Mouse (Mus musculus) thymus, postnatal 25 days (tissue): ENCODE results near the gene Neurog3.

ENCODE experiments used
- DNase-seq: peaks from one replicate; pipeline ENCODE4 v3.0.0; 2022

The Neurog3 gene

DNA sequence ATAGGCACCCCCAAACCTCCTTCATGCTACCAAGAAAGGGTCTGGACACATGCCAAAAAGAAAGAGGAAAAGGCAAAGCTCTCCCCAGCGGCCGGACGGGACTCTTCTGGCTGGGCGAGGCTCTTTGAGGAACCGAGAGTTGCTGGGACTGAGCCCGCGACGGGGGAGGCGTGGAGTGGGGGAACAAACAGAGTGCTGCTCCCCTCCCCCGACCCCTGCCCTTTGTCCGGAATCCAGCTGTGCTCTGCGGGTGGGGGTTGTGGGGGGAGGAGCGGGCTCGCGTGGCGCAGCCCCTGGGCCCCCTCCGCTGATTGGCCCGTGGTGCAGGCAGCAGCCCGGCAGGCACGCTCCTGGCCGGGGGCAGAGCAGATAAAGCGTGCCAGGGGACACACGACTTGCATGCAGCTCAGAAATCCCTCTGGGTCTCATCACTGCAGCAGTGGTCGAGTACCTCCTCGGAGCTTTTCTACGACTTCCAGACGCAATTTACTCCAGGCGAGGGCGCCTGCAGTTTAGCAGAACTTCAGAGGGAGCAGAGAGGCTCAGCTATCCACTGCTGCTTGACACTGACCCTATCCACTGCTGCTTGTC, at the start of gene Neurog3:
Neurog3 (plus strand) TSS at position 400 of the 591 bp plus-strand sequence.
- DNase-seq: no peak

DNA sequence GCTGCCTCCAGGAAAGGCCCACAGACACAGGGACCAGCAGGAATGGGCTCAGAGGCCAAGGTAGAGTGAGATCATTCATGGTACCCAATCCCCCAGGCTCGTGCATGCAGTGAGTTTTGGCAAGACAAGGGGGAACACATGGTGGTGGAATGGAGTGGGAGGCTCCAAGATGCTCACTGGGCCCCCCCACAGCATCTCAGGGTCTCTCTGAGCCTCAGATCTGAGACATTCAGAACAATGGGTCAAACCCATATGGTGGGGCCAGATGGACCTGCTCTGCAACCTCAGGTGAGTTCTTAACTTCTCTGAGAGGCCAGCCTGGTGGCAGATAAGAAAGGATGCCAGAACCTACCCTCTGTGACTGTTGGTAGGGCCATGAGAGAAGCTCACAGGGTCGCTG, 46.8 kb upstream of the Neurog3 start:
- no peak for DNase-seq

DNA sequence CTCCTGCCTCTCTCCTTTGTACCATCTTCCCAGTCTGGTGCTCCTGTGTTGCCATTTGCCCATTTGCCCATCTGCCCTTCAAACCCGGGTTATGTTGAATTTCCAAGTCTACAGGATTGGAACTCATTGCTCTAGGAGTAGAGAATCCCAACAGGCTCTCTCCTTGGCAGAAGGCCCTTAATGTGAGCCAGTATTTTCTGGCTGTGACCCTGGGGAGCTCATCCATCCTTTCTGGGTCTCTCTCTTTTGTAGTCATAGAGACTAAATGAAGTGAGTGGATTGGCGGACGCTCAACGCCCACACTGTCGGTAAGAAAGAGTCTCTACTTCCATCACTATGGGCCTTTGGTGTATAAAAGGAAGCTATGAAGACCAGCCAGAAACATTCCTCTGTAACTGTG, 46.1 kb upstream of the Neurog3 start:
- no peak for DNase-seq

DNA sequence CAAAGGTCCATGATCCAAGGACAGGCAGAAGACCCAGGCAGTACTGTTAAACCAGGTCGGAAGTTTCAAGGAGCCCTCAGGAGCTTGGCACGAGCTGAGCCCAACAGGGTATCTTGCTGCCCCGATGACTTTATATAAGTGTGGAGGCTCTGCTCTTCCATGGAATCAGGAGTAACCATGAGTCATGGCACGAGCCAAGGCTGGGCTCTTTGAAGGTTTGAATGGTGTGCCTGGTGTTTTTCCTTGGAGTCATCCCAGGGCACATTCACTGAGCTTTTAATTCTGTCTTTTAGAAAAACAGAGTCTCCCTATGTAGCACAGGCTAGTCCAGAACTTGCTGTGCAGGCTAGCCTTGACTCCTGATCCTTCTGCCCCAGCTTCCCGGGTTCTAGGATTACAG, 44.5 kb upstream of the Neurog3 start:
- no peak for DNase-seq

DNA sequence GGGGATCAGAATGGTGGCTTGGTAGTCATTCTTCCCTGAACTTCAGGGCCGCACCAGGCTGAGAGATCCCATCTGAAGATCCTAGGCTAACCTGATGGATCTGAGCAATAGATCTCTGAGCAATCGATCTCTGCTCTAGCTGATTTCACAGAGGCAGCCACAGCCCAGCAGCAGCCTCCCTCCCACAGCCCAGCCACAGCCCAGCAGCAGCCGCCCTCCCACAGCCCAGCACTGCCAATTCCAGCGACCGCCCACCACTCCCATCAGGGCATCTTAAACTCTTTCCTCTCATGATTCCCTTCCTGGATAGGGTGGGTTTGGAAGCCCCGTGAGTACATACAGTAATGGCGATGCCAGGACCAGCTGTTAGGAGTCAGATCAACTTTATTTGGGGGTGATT, 43.8 kb upstream of the Neurog3 start:
- no peak for DNase-seq

DNA sequence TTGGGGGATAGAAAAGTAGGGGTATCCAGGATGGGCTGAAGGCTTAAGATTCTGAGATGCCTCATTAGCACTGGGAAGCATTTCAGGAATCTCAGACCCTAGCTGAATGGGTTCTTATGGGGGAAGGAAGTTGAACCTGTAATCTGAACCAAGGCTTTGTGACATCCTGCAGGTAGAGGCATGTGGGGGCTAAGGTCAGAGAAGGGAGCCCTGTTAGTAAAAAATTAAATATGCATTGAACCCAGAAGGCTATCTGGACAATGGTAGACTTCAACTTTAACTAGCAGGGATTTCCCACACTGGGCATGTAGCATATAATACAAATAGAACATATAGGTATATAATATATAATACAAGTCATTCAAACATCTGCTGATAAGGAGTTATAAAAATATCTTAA, 43.4 kb upstream of the Neurog3 start:
- no peak for DNase-seq

DNA sequence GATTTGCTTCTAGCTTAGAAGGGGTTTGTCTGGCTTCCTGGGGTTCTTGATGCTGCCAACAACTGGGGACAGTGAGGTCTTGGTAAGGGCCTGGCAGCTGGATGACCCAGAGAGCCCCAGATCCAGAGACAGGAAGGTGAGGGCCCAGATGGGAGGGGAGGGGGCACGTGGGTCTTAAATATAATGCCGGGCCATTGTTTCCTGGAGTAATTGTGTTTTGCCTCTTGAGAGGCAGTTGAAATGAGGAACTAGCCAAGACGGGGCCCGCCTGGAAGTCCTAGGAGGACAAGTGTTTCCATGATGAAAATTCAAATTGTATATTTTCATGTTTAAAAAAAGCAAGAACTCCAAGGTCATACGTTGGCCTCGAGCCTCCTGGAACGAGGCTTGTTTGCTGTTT, 39.0 kb upstream of the Neurog3 start:
- DNase-seq: no peak

DNA sequence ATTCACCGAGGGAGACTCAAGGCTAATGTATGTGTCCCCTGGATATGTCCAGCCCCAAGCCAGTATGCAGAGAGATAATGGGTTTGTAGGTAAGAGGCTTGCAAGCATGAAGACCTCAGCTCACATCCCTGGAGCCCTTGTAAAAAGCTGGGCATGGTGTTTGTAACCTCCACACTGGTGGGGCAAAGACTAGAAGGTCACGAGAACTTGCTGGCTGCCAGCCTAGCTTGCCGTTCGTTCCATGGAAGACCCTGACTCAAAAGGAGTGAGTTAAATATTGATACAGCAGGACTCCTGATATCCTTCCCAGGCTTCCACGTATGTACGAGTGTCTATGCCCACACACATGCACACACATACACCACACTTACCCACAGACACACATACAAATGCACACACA, 38.5 kb upstream of the Neurog3 start:
- no peak for DNase-seq

DNA sequence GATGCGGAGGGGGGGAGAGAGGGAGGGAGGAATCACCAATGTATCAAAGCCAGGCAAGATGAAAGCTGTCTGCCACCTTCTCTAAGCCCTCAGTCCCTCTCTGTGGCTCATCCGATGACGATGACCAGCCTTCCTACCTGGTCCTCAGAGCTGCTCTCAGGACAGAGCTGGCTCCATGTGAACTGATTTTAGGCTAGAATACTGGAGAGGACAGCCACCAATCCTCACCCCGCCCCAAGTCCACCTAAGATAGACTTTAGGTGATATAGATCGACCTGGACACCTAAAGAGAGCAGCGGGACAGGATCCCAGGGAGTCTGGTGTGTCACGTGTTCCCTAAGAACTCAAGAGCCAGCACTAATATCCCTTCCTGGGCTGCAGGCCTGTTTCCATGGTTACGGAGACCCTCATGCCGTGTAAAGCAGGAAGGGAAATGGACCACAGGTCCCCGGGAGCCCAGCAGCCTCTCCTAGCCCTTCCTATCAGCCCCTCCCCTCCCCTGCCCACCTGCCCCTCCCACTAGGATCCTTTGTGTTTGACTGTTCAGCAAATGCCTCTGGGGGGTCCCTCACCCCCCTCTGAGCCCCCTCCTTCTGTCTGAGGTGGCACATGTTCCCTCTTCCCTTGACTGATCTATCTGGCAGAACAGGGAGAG, 33.0 kb upstream of the Neurog3 start:
- no peak for DNase-seq

DNA sequence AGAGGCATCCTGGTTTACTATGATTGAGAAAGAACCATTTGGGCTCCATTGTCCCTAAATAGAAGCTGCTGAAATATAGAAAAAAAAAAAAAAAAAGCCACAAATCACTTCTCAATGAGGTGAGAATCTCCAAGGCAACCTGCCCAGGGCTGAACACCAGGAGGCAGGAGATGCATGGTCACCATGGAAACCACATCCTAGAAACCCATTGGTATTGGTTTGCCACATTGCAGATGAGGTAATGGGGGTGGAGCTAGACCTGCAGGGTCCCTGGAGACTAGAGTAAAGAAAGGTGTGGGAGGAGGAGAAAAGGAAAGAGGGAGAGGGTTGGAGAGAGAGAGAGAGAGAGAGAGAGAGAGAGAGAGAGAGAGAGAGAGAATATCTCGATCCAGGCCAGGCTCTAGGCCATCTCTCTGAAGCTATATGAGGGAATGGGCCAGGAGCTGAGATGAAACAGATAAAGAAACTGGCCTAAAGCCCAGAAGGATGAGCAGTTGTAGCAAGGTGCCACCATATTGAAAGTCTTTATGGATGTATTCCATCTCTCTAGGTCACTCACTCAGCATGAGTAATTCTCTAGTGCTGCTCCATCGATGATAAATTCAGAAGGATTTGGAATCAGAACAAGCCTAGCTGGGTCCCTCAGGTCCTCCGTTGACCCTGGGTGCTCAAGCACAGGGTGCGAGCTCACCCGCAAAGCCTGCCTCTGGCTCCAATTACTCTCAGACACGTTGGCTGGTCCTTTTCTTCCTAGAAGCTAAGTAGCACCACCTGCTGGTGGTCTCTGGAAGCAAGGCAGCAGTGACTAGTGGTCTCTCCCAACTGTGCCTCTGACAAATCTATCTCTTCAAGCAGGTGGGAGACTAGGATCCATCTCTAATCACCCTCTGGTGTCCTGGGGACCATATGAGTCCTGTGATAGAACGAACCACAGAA, 31.1 kb upstream of the Neurog3 start:
- peak; percentile 54 for DNase-seq

DNA sequence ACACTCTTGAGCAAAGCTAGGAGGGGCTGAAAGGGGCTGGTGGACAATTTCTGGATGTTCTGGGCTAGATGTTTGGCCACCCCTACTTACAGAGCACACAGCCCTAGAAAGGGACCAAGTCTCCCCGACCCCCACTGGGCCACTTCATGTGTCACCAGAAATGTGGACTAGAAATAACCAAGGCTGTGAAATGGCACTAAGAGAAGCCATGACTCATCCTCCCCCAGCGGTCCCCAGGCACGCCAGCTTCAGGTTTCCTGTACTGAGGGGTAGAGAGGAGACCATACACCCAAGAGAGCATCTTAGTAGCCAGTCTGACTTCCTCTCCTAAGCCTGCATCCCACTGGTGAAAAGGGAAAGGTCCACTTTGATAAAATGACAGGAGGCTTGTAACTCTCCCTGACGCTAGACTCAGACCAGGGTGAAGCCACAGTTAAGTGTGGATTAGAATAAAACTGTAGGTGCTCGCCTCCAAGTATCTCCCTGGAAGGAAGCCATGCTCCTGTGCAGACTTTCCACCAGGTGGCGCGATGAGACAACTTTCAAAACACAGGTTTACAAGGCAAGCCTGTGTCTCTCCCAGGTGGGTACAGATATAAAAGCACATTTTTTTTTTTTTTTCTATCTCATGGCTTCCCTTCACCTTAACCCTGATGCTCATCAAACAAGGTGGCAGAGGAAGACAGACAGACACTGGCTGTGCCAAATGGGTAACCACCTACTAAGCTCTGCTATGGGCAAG, 27.9 kb upstream of the Neurog3 start:
- DNase-seq: peak; percentile 60

DNA sequence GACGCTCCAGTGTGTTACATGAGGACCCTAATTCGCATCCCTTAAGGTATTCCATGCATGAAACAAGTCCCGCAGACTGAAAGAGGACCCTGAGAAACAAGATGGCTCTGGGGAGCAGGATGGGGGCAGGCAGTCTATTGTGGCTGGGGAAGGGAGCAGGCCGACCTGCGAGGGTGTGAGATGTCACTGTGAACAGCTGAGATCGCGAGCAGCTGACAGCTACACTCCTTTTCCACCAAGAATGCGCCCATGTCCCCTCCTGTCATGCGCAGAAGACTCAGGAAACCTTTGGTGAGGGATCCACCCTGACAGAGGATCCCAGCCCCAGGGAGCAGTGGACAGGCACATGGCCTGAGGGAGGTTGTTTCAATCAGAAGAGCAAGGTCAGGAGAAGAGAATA, 25.8 kb upstream of the Neurog3 start:
- no peak for DNase-seq

DNA sequence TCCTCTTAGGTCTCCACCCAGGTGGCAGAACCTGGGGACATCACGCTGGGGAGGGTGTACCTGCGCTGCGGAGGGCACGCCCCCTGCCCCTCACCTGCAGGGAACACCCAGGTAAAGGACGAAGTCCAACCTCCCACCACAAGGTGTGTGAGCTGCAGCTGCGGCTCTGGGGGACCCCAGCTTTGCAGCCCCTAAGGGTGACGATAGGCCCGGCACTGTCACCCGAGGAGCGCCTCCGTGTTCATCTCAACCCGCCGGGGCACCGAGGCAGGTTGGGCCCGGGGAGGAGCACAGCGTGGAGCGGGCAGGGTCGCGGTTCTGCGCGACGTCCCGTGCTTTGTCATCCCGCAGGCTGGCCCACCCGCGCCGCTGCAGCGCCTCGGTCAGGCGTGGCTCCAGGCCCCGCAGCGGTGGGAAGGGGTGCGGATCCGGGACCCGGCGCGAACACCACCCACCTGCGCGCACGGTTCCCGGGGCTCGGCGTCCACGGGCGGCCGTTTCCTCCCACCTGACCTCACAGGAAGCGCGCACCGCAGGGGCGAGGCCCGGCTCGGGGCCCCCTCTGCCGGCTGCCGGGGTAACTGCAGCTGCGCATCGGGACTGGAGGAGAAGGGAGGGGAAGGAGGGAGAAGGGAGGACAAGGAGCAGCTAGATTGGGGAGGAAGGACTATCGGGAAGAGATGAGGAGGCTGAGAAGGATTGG, 22.2 kb upstream of the Neurog3 start:
- DNase-seq: peak; percentile 85

DNA sequence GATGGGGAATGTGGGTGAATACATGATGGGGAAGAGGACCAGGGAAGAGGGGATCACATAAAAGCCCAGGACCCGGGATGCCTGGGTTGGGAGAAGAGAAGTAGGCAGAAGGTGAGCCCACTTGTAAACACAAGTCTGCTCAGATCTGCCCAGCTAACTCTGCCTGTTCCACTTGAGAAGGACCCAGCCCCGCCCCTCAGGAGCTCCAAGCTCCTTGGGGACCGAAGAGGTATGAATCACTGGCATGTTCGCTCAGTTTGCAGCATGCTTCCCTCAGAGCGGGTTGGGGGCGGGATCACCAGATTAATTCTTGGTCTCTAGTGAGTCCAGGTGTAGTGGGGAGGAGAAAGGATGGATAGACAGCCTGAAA, 21.7 kb upstream of the Neurog3 start:
- DNase-seq: no peak

DNA sequence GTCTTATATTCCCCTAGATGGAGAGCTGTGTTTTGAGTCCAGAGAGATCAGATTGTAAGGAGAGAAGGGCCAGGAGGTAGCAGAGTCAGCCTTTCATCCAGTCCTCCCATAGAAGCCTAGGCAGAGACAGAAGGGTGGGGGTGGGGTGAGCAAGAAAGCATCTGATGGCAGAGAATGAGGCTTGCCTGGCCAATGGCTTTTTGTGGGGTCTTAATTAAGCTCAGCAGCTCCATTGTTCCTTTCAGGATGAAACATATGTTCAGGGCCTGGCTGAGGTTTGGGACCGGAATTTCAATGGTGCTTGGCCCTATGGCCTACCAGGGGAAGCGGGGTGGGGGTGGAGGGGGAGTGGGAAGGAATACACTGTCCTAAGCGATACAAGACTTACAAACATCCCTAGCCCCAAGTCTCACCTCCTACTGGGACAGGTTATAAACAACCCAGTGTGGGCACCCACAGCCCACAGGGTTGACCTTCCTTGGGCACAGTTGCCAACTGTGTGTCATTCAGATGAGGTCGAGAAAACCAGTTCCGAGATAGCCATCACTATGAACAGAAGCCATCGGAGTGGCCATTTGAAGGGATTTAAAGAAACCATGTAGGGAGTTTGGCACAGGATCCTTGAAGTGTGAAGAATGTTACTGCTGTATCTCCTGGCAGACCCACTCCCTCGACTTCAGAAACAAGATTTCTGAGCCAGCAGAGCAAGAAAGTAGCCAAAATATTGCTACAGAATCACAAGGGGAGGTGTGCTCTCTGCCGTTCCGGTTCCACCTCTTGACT, 18.8 kb upstream of the Neurog3 start:
- no peak for DNase-seq

DNA sequence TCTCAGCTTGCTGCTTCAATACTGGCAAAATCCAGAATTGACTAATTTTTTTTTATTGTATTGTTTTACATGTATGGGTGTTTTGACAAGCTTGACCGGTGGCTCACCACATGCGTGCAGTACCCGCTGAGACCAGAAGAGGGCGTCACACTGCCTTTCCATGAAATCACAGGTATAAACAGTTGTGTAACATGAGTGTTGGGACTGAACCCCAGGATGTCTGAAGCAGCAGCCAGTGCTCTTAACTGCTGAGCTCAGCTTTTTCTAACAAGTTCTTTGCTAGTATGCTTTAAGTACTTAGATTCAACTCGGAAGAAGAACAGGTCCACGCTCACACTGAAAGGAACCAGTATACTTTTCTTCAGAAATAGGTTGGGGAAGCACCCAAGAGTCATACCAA, 5.8 kb upstream of the Neurog3 start:
- no peak for DNase-seq

DNA sequence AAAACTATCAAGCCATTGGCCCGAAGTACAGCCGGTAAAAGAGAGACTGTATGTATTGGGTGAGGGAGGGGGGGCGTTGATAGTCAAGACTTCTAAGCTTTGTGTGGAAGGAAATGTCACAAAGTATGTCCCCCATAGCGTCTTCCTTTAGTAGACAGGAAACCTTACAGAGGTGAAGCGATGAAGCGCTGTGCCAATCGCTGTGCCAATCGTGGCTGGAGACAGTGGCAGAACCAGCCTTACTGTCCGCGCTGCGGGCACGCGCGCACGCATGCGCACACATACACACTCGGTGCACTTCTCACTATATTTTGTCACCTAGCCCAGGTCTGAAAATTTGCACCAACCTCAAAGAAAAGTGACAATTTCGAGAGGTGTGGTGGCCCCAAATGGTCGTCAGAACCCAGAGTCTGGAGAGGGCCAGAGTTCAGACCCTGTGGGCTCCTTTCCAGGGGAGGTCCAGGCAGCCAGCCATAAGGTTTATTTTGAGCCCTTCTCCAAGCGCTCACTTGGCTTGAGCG, 5.1 kb upstream of the Neurog3 start:
- no peak for DNase-seq

DNA sequence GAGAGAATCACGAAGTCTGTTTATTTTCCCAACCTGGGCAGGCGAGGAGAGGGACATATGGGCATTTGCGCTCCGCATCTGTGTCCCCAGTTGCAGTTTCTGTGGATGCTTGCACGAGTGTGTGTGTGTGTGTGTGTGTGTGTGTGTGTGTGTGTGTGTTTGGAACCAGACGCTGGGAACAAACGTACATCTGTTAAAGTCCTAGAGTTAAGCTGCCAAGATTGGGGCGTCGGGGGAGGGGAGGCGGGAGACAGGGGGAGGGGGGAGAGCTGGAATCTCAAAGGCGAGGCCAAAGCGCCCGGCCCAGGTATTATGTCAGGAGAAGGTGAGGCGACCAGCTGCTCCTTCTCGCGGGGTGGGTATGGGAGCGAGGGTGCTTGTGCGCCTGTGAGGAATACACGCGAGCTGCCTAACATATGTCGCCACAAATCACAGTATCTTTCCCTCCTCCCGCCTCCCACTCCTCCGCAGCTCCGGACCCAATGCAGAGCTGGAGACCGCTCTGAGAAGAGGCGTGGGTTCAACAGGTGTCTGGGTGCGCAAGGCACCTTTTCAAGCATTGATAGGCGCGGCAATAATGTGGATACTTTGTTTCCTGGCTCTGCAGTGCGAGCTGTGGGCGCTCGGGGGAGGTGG, 4.5 kb upstream of the Neurog3 start:
- DNase-seq: no peak

DNA sequence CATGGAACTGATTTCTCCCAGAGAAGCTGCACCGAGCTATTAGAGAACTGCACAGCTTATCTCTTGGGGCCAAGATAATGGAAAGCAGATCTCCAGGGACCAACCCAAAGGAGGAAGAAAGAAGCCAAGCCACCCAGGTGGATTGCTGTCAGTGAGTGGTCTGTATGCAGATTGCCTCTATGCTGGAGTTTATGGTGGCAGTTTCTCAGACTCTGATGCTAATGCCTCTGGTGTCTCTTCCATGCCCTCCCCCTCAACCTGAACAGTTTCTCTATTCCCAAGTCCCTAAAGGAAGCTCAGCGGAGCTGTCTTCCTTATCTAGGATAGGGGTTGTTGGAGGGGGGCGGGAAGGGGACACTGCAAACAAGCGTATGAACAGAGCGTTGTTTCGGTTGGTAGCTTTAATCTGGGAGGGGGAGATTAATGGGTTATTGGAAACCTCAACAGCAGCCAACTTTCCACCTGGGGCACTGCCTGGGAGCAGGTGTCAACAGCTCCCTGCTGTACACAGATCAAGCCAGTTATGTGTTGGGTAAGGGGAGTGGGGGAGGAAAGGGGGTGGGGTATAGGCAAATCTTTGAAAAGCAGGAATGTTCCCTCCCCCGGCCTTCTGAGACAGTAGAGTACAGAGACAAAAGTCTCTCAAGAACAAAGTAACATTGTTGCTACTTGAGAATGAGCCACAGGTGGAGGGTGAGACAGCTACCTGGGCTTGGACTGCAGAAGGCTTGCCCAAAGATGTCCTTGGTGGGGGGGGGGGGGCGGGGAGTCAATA, 3.0 kb downstream of the Neurog3 start:
- DNase-seq: no peak

DNA sequence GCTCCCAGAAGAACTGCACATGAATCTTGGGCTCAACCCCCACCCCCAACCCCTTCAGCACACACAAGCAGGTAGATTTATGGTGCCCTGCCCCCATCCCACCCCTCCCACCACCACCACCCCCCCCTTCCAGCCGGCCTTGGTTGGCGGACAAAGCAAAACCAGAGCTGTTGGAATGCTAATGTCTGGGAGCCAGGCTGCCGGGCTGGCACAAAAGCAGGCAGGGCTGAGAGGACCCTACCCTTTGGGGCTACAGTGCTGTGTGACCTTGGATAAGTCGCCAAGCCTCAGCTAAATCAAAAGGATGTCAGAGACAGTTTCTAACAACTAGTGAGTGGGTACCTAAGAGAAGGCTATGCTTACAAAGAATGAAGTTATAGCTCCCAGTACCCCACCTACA, 4.3 kb downstream of the Neurog3 start:
- no peak for DNase-seq
